Mouse (Mus musculus) T-helper 2 cell (primary cell): Measurements from ENCODE around the gene Dnal1.

Experiments used
- in situ Hi-C: fragments of 300-600 bp; cut with MboI, MseI; formaldehyde crosslinking; loops from one replicate; pipeline ENCODE4 v1.15.1; 2025; ENCODE audit warnings: high pct_unique_total_duplicates

The Dnal1 gene

GRCm38 (mm10) chr12:84181999-84182398 is 67.8 kb downstream of the Dnal1 start:
- in situ Hi-C loops, result loop anchor here (25.0 kb wide), 1 partner anchor 1280 kb away; the partner anchor contains the start of gene Fos

GRCm38 (mm10) chr12:84184979-84185378 is 70.8 kb downstream of the Dnal1 start:
- in situ Hi-C loops, result loop anchor here (25.0 kb wide), 1 partner anchor 1277 kb away; the partner anchor contains the start of gene Fos

- in situ Hi-C loops, result loop anchor here (25.0 kb wide), 1 partner anchor 1277 kb away; the partner anchor contains the start of gene Fos
These were observed 71.4 kb downstream of the Dnal1 start for GRCm38 (mm10) chr12:84185547-84185946.

GRCm38 (mm10) chr12:84186536-84186935 is 72.4 kb downstream of the Dnal1 start:
- in situ Hi-C loops, result loop anchor here (25.0 kb wide), 1 partner anchor 1276 kb away; the partner anchor contains the start of gene Fos

GRCm38 (mm10) chr12:84186950-84187349 is 72.8 kb downstream of the Dnal1 start:
- in situ Hi-C loops, result loop anchor here (25.0 kb wide), 1 partner anchor 1275 kb away; the partner anchor contains the start of gene Fos

GRCm38 (mm10) chr12:84187752-84188601 is 73.8 kb downstream of the Dnal1 start:
- in situ Hi-C loops, result loop anchor here (25.0 kb wide), 1 partner anchor 1274 kb away; the partner anchor contains the start of gene Fos

GRCm38 (mm10) chr12:84188881-84189444 is 74.8 kb downstream of the Dnal1 start:
- in situ Hi-C loops, result loop anchor here (25.0 kb wide), 1 partner anchor 1273 kb away; the partner anchor contains the start of gene Fos

- in situ Hi-C loops, result loop anchor here (25.0 kb wide), 1 partner anchor 1272 kb away; the partner anchor contains the start of gene Fos
These were observed 76.1 kb downstream of the Dnal1 start for GRCm38 (mm10) chr12:84190151-84190820.

GRCm38 (mm10) chr12:84191190-84191589 is 77.0 kb downstream of the Dnal1 start:
- in situ Hi-C loops, result loop anchor here (25.0 kb wide), 1 partner anchor 1271 kb away; the partner anchor contains the start of gene Fos

- in situ Hi-C loops, result loop anchor here (25.0 kb wide), 1 partner anchor 1271 kb away; the partner anchor contains the start of gene Fos
These were observed 77.6 kb downstream of the Dnal1 start for GRCm38 (mm10) chr12:84191770-84192169.

GRCm38 (mm10) chr12:84192280-84192679 is 78.1 kb downstream of the Dnal1 start:
- in situ Hi-C loops, result loop anchor here (25.0 kb wide), 1 partner anchor 1270 kb away; the partner anchor contains the start of gene Fos

- in situ Hi-C loops, result loop anchor here (25.0 kb wide), 1 partner anchor 1269 kb away; the partner anchor contains the start of gene Fos
These were observed 78.8 kb downstream of the Dnal1 start for GRCm38 (mm10) chr12:84192741-84193641.

GRCm38 (mm10) chr12:84193642-84194399 is 79.7 kb downstream of the Dnal1 start:
- in situ Hi-C loops, result loop anchor here (25.0 kb wide), 1 partner anchor 1268 kb away; the partner anchor contains the start of gene Fos

- in situ Hi-C loops, result loop anchor here (25.0 kb wide), 1 partner anchor 1268 kb away; the partner anchor contains the start of gene Fos
These were observed 80.4 kb downstream of the Dnal1 start for GRCm38 (mm10) chr12:84194400-84195109.

- in situ Hi-C loops, result loop anchor here (25.0 kb wide), 1 partner anchor 1267 kb away; the partner anchor contains the start of gene Fos
These were observed 81.0 kb downstream of the Dnal1 start for GRCm38 (mm10) chr12:84195195-84195594.
